Mouse (Mus musculus) neutrophil, adult 83 days (primary cell): ENCODE results near the gene Tmem178b. TPM values are rescaled to one million over a fixed set of nuclear protein-coding genes. Genes with fewer than 3 reads are reported as not detected.

Experiments
- total RNA-seq, 2 experiments: library from RNA; stranded (reverse); gene quantifications; one replicate each; pipeline ENCODE4 v1.2.4; 2023

Tmem178b gene
- total RNA-seq: not detected

DNA sequence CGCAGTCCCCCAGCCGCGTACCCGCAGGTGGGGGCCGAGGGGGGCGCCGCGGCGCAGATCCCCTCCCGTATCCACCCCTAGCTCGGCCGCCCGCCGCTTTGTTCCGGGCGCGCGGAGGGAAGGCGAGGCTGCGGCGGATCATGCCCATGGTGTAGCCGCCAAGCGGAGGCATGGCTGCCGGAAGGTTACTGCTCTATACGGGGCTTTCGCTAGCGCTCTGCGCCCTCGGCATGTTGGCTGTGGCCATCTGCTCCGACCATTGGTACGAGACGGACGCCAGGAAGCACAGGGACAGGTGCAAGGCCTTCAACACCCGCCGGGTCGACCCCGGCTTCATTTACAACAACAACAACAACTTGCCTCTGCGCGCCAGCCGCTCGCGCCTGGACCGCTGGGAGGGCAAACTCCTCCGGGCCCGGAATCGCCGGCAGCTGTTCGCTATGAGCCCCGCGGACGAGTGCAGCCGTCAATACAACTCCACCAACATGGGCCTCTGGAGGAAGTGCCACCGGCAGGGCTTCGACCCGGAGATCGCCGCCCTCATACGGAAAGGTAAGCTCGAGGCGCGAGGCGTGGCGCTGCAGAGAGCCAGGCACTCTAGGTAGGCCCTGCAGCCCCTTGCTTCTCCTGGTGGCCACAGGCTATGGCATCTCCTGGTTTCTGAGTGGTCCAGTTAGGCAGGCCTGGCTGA, at the start of gene Tmem178b:
Gene Tmem178b (plus strand): TSS at position 371 of the 691 bp plus-strand sequence.

Other genes with a start within 250 kb of the Tmem178b start
- 10 to 100 TPM; 71.6 to 80.2 TPM for gene Braf, start 147.8 kb upstream of the Tmem178b start, total RNA-seq
- gene Mrps33, start 62.3 kb upstream of the Tmem178b start, total RNA-seq: 10 to 100 TPM; 27.4 to 32.6 TPM